Mouse (Mus musculus) cortical plate, adult 2 months (tissue): ENCODE measurements around the gene Glis2.

Source experiments
- CTCF ChIP-seq: fragments of 200-500 bp; IDR thresholded peaks from 2 replicates; pipeline ENCODE4 v1.5.1; 2011; ENCODE audit warnings: mild to moderate bottlenecking, control low read depth, low read length; ENCODE audit not compliant: insufficient read depth; ENCODE audit errors: extremely low read depth
- POLR2A ChIP-seq: fragments of 200-500 bp; IDR thresholded peaks from 2 replicates; pipeline ENCODE4 v1.6.1; 2011; ENCODE audit warnings: mild to moderate bottlenecking, low read length, control low read depth; ENCODE audit not compliant: insufficient read depth; ENCODE audit errors: extremely low read depth

- TF ChIP-seq CTCF (no peak), POLR2A (no peak)
Measured at GRCm38 (mm10) chr16:4655764-4656570, 61.5 kb downstream of the Glis2 start.
